Mouse (Mus musculus) kidney, embryonic 15.5 days (tissue): ENCODE results near the gene Hdac10. TPM values are rescaled to one million over a fixed set of nuclear protein-coding genes. Genes with fewer than 3 reads are reported as not detected.

Experiments used
- ATAC-seq: fragments of 200-750 bp; cut with Nextera tagmentation; replicated peaks from 2 replicates; pipeline ENCODE4 v1.8.0; 2017; ENCODE audit warnings: moderate TSS enrichment; ENCODE audit not compliant: low FRiP score
- H3K27ac ChIP-seq: fragments of 300-500 bp; sonication (generic); 2 replicates; pipeline ENCODE4 v1.5.1; 2015; ENCODE audit warnings: mild to moderate bottlenecking, inconsistent platforms
- H3K27me3 ChIP-seq: fragments of 300-500 bp; sonication (generic); 2 replicates; pipeline ENCODE4 v1.6.1; 2015; ENCODE audit warnings: inconsistent platforms
- H3K36me3 ChIP-seq: fragments of 300-500 bp; sonication (generic); 2 replicates; pipeline ENCODE4 v1.6.1; 2015; ENCODE audit warnings: inconsistent platforms
- H3K4me1 ChIP-seq: fragments of 300-500 bp; sonication (generic); 2 replicates; pipeline ENCODE4 v1.6.1; 2015; ENCODE audit warnings: inconsistent platforms
- H3K4me2 ChIP-seq: fragments of 300-500 bp; sonication (generic); 2 replicates; pipeline ENCODE4 v1.6.1; 2015; ENCODE audit warnings: moderate library complexity, mild to moderate bottlenecking, inconsistent platforms
- H3K4me3 ChIP-seq: fragments of 300-500 bp; sonication (generic); replicated peaks from 2 replicates; pipeline ENCODE4 v1.5.1; 2015; ENCODE audit warnings: mild to moderate bottlenecking, inconsistent platforms
- H3K9ac ChIP-seq: fragments of 300-500 bp; sonication (generic); 2 replicates; pipeline ENCODE4 v1.6.1; 2015; ENCODE audit warnings: mild to moderate bottlenecking, inconsistent platforms
- H3K9me3 ChIP-seq: fragments of 300-500 bp; sonication (generic); replicated peaks from 2 replicates; pipeline ENCODE4 v1.6.1; 2016; ENCODE audit warnings: inconsistent platforms
- WGBS: fragments of 180-500 bp; shearing (Covaris S2); methylation state at CpG from one replicate; pipeline ENCODE4 v1.1.7; 2015; ENCODE audit warnings: mixed read lengths; 5-methylcytosine and 5-hydroxymethylcytosine counted together
- microRNA-seq: library from miRNA; unstranded; fragments of <30 nt; microRNA quantifications from one replicate; pipeline ENCODE4, GENCODE M21; 2016
- polyA plus RNA-seq: library from polyadenylated mRNA; unstranded; fragments of >200 nt; fragmentation: Nextera tagmentation; extraction: Ambion mirVana; gene quantifications from 2 replicates; pipeline ENCODE4 v1.2.1, GENCODE M21; 2015

Gene Hdac10
- polyA plus RNA-seq, 1 experiment from 2014 or later = 19.3 TPM

DNA sequence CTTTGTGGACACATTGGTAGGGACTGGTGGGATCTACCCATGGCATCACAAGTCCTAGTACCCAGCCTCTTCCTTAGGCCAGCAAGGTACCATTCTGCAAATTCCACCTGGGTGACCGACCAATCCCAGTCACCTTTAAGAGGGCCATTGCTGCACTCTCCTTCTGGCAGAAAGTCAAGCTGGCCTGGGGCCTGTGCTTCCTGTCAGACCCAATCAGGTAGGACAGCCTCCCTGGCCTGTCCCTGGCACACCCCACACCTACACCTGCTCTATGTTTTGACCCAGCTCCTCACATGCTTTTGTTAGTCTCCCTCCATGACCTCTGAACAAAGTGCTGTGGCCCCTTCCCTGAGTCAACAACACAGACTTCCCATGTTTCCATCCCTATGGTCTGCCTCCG is 43.7 kb downstream of the Hdac10 start:
- Histone ChIP-seq H3K9ac (no peak overlapping the region), H3K4me3 (no peak overlapping the region), H3K36me3 (peaks cover 75% of the 10 kb centered on the region), H3K4me2 (no peak overlapping the region), H3K27ac (no peak overlapping the region), H3K27me3 (no peaks in the 10 kb centered on the region), H3K4me1 (peaks cover 11% of the 10 kb centered on the region), H3K9me3 (no peaks in the 10 kb centered on the region)
- WGBS = 85% methylated on average over 2 of the region's 2 CpGs
- ATAC-seq = no peak

DNA sequence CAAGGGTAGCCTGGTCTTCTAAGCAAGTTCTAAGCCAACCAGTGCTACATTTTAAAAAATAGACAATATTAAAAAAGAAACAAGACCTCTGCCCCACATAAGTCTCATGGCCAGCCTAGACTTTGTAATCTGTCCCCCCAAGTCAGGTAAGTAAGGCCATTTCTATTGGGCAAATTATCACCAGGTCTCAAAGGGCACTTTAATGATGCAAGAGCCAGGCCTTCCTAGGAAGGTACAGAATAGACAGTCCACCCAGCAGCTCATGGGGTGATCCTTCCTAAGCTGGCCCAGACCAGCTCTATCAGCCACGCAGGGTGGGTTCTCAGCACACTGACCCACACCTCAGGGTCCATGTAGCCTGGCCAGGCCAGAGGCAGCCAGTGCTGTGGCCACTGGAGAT is 44.6 kb downstream of the Hdac10 start:
- Histone ChIP-seq H3K4me1 (peaks cover 7% of the 10 kb centered on the region), H3K9ac (no peak overlapping the region), H3K27me3 (no peaks in the 10 kb centered on the region), H3K4me3 (no peak overlapping the region), H3K36me3 (peaks cover 77% of the 10 kb centered on the region), H3K4me2 (no peak overlapping the region), H3K27ac (no peak overlapping the region), H3K9me3 (no peaks in the 10 kb centered on the region)
- ATAC-seq = no peak
- 89% methylated on average over 1 of the region's 1 CpGs for WGBS

DNA sequence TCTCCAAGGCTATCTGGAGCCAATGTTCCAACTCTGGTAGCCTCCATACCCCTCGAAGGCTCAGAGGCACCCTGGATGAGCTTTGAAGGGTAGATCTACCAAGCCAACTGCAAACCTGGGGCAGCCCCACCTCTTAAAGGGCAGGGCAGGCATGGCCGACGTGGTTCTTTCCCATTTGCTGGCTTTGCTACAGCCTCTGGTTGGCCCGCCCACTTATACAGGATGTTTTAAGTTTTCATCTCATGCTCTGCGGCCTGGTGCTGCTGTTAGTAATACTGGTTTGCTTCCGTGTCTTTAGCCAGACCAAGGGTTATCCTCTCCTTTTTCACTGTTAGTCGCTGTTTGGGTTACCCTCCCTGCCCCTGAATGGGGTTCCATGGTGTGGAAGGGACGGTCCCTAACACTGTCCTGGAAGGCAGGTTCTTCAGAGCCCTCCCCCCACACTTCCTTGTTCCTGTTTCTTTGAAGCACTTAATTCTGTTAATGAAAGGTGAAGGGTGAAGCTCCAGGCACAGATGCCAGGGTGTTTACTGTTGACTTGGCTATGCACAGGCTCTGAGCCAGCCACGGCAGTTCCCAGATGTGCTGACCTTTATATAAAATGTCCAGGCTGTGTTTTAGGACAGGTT is 50.2 kb downstream of the Hdac10 start:
- Histone ChIP-seq H3K4me2 (peak overlapping the region; percentile 77), H3K36me3 (peaks cover 36% of the 10 kb centered on the region), H3K4me1 (peaks cover 37% of the 10 kb centered on the region), H3K27ac (peak overlapping the region; percentile 67), H3K9ac (no peak overlapping the region), H3K27me3 (no peaks in the 10 kb centered on the region), H3K9me3 (no peaks in the 10 kb centered on the region), H3K4me3 (peak overlapping the region; percentile 12; the same call in 1 of the 2 replicates)
- WGBS = 54% methylated on average over 9 of the region's 9 CpGs
- ATAC-seq = no peak

DNA sequence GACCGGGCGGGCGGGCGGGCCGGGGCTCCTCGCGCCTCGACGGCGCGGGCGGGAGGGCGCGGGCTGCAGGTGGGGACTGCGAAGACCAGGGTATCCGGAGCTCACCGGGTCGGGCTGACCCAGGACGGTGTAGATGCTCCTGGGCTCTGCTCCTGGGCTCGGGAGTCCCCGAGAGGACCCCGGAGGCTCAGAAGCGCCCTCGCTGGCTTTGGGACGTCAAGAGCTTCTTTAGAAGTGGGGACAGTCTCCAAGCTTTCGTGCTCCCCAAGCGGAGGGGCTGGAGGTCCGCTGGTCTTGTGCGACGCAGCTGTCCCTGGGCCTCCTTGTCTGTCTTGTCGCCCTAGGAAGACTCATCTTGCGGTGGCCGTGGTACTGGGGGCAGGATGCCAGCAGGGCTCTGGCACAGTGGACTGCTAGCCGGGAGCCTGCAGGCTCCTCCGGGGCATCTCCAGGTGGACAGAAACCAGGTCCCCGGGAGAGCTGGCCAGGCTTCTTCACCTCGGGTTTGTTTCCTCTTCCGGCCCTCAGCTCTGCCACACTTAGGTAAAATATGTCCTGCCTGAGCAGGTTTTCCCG is 52.3 kb downstream of the Hdac10 start:
- H3K27ac ChIP-seq = peak overlapping the region; percentile 91
- ATAC-seq = peak; percentile 27
- peak overlapping the region; percentile 79 for H3K4me3 ChIP-seq
- H3K27me3 ChIP-seq = no peaks in the 10 kb centered on the region
- H3K9ac ChIP-seq = peak overlapping the region; percentile 78
- no peaks in the 10 kb centered on the region for H3K9me3 ChIP-seq
- peaks cover 37% of the 10 kb centered on the region for H3K4me1 ChIP-seq
- WGBS = under 1% methylated on average over 35 of the region's 39 CpGs
- peak overlapping the region; percentile 77 for H3K4me2 ChIP-seq
- H3K36me3 ChIP-seq = peaks cover 15% of the 10 kb centered on the region

DNA sequence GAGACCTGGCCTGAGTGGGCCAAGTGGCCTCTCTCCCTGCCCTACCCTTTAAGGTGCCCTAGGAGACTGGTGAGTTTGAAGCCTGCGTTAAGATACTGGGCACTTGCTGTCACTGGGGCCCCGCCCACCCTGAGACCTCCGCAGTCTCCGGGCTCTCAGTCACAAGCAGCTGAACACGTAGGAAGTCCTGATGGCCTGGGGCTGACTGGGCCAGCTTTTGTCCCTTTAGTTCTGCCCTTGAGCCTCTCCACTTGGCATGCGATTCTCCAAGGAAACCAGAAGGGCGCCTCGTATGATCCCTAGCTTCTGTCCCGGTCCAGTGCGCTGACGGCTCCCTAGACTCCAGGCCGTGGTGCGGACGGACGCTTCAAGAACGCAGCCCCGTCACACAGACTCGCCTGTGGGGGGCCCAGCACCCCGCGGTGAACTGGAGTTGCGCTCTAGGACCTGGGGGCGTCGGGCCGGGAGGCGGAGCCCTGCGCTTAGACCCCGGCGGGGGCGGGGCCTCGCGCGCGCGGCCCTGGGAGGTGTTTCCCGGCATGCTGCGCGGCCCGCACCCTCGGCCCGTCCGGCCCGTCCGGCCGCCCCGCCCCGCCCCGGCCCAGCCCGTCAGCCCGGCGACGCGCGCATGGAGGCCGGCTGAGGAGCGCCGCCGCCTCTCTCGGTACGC is 52.9 kb downstream of the Hdac10 start:
- Histone ChIP-seq H3K9me3 (no peaks in the 10 kb centered on the region), H3K4me2 (peak overlapping the region; percentile 77), H3K4me3 (peak overlapping the region; percentile 79), H3K27ac (peak overlapping the region; percentile 91), H3K9ac (peak overlapping the region; percentile 78), H3K36me3 (peaks cover 8% of the 10 kb centered on the region; the same call in 1 of the 2 replicates), H3K27me3 (no peaks in the 10 kb centered on the region), H3K4me1 (peaks cover 37% of the 10 kb centered on the region)
- WGBS = under 1% methylated on average over 55 of the region's 59 CpGs
- ATAC-seq = peak; percentile 93

DNA sequence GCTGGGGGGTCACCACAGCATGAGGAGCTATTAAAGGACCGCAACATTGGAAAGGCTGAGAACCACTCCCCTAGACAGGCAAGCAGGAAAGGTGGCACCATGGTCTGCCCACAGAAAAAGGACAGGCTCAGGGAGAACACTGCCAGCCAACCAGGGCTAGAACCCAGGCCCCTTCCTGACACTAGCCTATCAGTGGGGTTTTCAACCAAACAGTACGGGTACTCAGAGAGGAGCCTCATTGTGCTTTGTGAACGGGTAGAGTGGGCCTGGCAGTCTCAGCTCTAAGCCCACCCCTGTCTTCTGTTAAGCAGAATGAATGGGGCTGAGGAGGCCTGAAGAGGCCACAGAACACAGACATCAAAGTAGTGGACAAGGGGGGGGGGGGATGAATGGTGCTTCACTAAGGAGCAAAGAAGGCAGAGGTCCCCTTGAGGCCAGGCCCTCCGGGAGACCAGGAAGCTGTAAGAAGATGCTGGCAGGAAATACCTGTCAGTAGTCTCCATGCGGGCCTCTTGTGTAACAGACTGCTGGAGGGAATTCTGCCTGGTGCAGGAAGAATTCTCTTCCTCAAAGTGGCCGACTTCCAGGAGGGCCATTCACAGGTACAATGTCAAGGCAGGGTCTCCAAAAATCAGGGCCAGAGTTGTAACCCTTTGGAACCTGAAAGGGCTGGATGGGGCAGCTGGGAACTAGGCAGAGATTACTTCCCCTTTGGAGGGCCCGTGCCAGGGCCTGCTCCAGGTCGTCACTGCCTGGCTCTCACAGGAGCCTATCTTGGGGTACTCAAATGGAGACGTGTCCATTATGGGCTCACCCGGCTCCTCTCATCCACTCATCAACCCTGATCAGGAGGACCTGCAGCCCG is 53.7 kb downstream of the Hdac10 start, which contains the start of gene Trabd:
TSS of gene Trabd (plus strand) at position 512 of the 865 bp plus-strand sequence.
- peak; percentile 6 for ATAC-seq
- WGBS = 20% methylated on average over 11 of the region's 11 CpGs
- peaks cover 2% of the 10 kb centered on the region; the same call in 1 of the 2 replicates for H3K36me3 ChIP-seq
- H3K9me3 ChIP-seq = no peaks in the 10 kb centered on the region
- peaks cover 5% of the 10 kb centered on the region; the same call in 1 of the 2 replicates for H3K27me3 ChIP-seq
- H3K27ac ChIP-seq = peak within 1 kb of the TSS; percentile 91
- H3K4me3 ChIP-seq = peak within 1 kb of the TSS; percentile 79
- peak within 1 kb of the TSS; percentile 78 for H3K9ac ChIP-seq
- H3K4me2 ChIP-seq = peak within 1 kb of the TSS; percentile 77
- H3K4me1 ChIP-seq = peaks cover 37% of the 10 kb centered on the region

DNA sequence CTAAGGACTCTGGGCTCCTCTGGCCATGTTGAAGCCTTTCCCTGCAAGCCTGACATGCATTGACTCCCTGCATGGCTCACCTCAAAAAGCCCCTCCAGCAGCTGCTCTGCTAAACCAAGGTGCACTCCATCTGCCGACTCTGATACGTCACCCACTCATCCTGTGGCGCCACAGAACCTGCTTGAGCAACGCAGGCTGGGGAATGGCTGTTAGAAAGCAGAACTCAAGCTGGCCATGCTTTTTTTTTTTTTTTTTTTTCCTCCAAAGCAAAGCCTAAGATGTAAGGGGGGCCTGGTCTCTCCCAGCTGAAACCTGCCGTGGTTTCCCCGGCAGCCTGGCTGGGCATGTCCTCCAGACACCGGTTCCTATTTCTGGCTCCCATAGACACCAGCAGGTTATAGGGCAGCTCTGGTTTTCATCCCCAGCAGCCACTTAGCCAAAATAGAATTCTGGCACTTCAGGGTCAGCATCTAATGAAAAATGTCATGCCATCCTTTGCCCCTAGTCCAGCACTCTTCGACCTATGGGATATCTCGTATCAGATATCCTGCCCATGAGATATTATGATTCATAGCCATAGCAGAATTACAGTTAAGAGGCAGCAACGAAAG is 54.4 kb downstream of the Hdac10 start:
- ATAC-seq = no peak
- Histone ChIP-seq H3K4me1 (peaks cover 37% of the 10 kb centered on the region), H3K27me3 (peaks cover 12% of the 10 kb centered on the region), H3K4me3 (no peak overlapping the region), H3K27ac (peak overlapping the region; percentile 91; the same call in 1 of the 2 replicates), H3K36me3 (no peaks in the 10 kb centered on the region), H3K4me2 (no peak overlapping the region), H3K9ac (0 out of 2 replicates have a peak overlapping the region, but pooled peaks have one; percentile 78), H3K9me3 (no peaks in the 10 kb centered on the region)
- 82% methylated on average over 10 of the region's 10 CpGs for WGBS

Small RNA genes lying within 50 kb of the gene (microRNA-seq; reads per million reads assigned to microRNA genes)
- not detected for gene Mir7118

Other genes starting within 250 kb of the Hdac10 start
- gene Ttll8, start 174.3 kb downstream of the Hdac10 start, polyA plus RNA-seq = not detected in 2 replicates
- gene Mlc1, start 149.7 kb downstream of the Hdac10 start, polyA plus RNA-seq = not detected in 2 replicates
- 0.05 and 0.14 TPM in 2 replicates for gene Mov10l1, start 145.8 kb downstream of the Hdac10 start, polyA plus RNA-seq
- gene Panx2, start 69.0 kb downstream of the Hdac10 start, polyA plus RNA-seq = 0.05 and 0.12 TPM in 2 replicates
- 46.1 and 52.5 TPM in 2 replicates for gene Trabd, start 53.6 kb downstream of the Hdac10 start, polyA plus RNA-seq
- gene Selenoo, start 39.6 kb downstream of the Hdac10 start, polyA plus RNA-seq = 18.0 and 19.9 TPM in 2 replicates
- gene Tubgcp6, start 5.6 kb downstream of the Hdac10 start, polyA plus RNA-seq = 13.8 and 16.0 TPM in 2 replicates
- 14.8 and 16.7 TPM in 2 replicates for gene Mapk12, start 12.0 kb upstream of the Hdac10 start, polyA plus RNA-seq
- 15.4 and 16.5 TPM in 2 replicates for gene Mapk11, start 20.9 kb upstream of the Hdac10 start, polyA plus RNA-seq
- 138 and 160 TPM in 2 replicates for gene Plxnb2, start 52.1 kb upstream of the Hdac10 start, polyA plus RNA-seq
- gene Dennd6b, start 67.8 kb upstream of the Hdac10 start, polyA plus RNA-seq = 17.0 and 19.2 TPM in 2 replicates
- gene Ppp6r2, start 82.9 kb upstream of the Hdac10 start, polyA plus RNA-seq = 22.7 and 26.9 TPM in 2 replicates
- gene Sbf1, start 186.6 kb upstream of the Hdac10 start, polyA plus RNA-seq = 42.6 and 51.4 TPM in 2 replicates
- 0.71 and 0.74 TPM in 2 replicates for gene Adm2, start 194.0 kb upstream of the Hdac10 start, polyA plus RNA-seq
- gene Miox, start 205.7 kb upstream of the Hdac10 start, polyA plus RNA-seq = 6.8 and 7.1 TPM in 2 replicates
- 54.1 and 67.9 TPM in 2 replicates for gene Lmf2, start 227.0 kb upstream of the Hdac10 start, polyA plus RNA-seq
- gene Ncaph2, start 227.0 kb upstream of the Hdac10 start, polyA plus RNA-seq = 147 and 155 TPM in 2 replicates
- 7.9 and 8.2 TPM in 2 replicates for gene Sco2, start 245.1 kb upstream of the Hdac10 start, polyA plus RNA-seq
- gene Tymp, start 248.3 kb upstream of the Hdac10 start, polyA plus RNA-seq = 1.3 and 1.4 TPM in 2 replicates